Mouse (Mus musculus) embryo, embryonic 11.5 days (tissue): Measurements from ENCODE around the gene Tfpi.
"Not testable (repeated sequence)": the region's sequence is repeated elsewhere in the genome, so short reads cannot be mapped to it uniquely, and the experiment has no call there.

Experiments
- DNase-seq: peaks from one replicate; pipeline ENCODE4 v3.0.0-alpha.2; 2012; ENCODE audit warnings: low read depth, low spot score

Tfpi gene

GRCm38 (mm10) chr2:84389075-84389474 lies 87.5 kb downstream of the Tfpi start:
- DNase-seq, result no peak

GRCm38 (mm10) chr2:84388537-84388936 lies 88.0 kb downstream of the Tfpi start:
- DNase-seq, result not testable (repeated sequence)

- no peak for DNase-seq
These were observed 88.6 kb downstream of the Tfpi start for GRCm38 (mm10) chr2:84388023-84388416.

- DNase-seq, result no peak
These were observed 89.1 kb downstream of the Tfpi start for GRCm38 (mm10) chr2:84387394-84388022.

- no peak for DNase-seq
These were observed 89.8 kb downstream of the Tfpi start for GRCm38 (mm10) chr2:84386563-84387393.

- no peak for DNase-seq
These were observed 91.5 kb downstream of the Tfpi start for GRCm38 (mm10) chr2:84384911-84385693.

GRCm38 (mm10) chr2:84383828-84384227 lies 92.7 kb downstream of the Tfpi start:
- no peak for DNase-seq
